Mouse (Mus musculus) lung, postnatal 0 days (tissue): ENCODE measurements at regions not wholly inside any gene's neighbourhood (a gene's known extent, or its start where the extent isn't known, plus 50 kb on each side); places are given as distances from the start of the nearest gene placed in this dataset.

ENCODE experiments used
- ATAC-seq: fragments of 200-750 bp; cut with Nextera tagmentation; 2 replicates; pipeline ENCODE4 v1.8.0; 2017; ENCODE audit warnings: moderate library complexity
- DNase-seq: peaks from one replicate; pipeline ENCODE4 v3.0.0-alpha.2; 2016; ENCODE audit warnings: low spot score
- H3K27ac ChIP-seq: fragments of 300-500 bp; sonication (generic); 2 replicates; pipeline ENCODE4 v1.5.1; 2014; ENCODE audit warnings: antibody characterized with exemption, mild to moderate bottlenecking, low read length, mixed read lengths
- H3K27me3 ChIP-seq: fragments of 300-500 bp; sonication (generic); replicated peaks from 2 replicates; pipeline ENCODE4 v1.6.1; 2014; ENCODE audit warnings: low read length, mixed read lengths; ENCODE audit not compliant: insufficient read depth
- H3K36me3 ChIP-seq: fragments of 300-500 bp; sonication (generic); 2 replicates; pipeline ENCODE4 v1.6.1; 2014; ENCODE audit warnings: low read length, mixed read lengths; ENCODE audit not compliant: insufficient read depth
- H3K4me1 ChIP-seq: fragments of 300-500 bp; sonication (generic); 2 replicates; pipeline ENCODE4 v1.6.1; 2014; ENCODE audit warnings: antibody characterized with exemption, low read depth, low read length, mixed read lengths; ENCODE audit not compliant: insufficient read depth
- H3K4me2 ChIP-seq: fragments of 300-500 bp; sonication (generic); replicated peaks from 2 replicates; pipeline ENCODE4 v1.6.1; 2014; ENCODE audit warnings: low read depth, mild to moderate bottlenecking, low read length, moderate library complexity, mixed read lengths
- H3K4me3 ChIP-seq: fragments of 300-500 bp; sonication (generic); 2 replicates; pipeline ENCODE4 v1.5.1; 2014; ENCODE audit warnings: low read depth, low read length
- H3K9ac ChIP-seq: fragments of 300-500 bp; sonication (generic); replicated peaks from 2 replicates; pipeline ENCODE4 v1.6.1; 2014; ENCODE audit warnings: low read depth, mild to moderate bottlenecking
- H3K9me3 ChIP-seq: fragments of 300-500 bp; sonication (generic); 2 replicates; pipeline ENCODE4 v1.6.1; 2016; ENCODE audit warnings: low read length, mixed read lengths
- CTCF ChIP-seq: IDR thresholded peaks from 2 replicates; pipeline ENCODE4 v1.5.1; 2016; ENCODE audit warnings: antibody characterized with exemption, mild to moderate bottlenecking
- EP300 ChIP-seq: IDR thresholded peaks from 2 replicates; pipeline ENCODE4 v1.6.1; 2016; ENCODE audit warnings: antibody characterized with exemption, mild to moderate bottlenecking, control low read depth
- WGBS: fragments of 180-500 bp; shearing (Covaris S2); extraction: QIAGEN DNeasy Blood & Tissue Kit; methylation state at CpG from one replicate; pipeline ENCODE4 v1.1.7; 2014; 5-methylcytosine and 5-hydroxymethylcytosine counted together

DNA sequence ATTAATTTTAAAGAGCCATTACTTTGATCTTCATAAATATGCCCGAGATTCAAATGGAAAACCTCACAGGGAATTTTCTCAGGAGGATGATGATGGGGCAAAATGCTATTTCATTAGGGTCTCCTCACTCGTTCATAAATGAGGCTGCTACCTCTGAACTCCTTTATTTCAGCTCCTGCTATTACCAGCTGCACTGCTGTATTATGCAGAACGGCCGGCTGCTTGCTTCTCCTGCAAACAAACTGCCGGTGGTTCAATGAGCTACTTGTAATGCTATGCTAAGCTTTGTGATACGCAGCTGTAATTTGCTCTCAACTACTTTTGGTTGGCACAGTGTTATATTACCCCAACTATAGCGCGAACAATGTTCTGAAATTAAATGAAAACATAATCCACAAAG lies 81.7 kb upstream of the Tmtc4 start:
- 70% methylated on average over 8 of the region's 8 CpGs for WGBS
- no peak overlapping the region for H3K9ac ChIP-seq
- DNase-seq (no peak), ATAC-seq (no peak)
- no peak overlapping the region for H3K4me3 ChIP-seq
- TF ChIP-seq CTCF (no peak), EP300 (no peak)
- no peak overlapping the region for H3K4me2 ChIP-seq
- H3K36me3 ChIP-seq, result no peaks in the 10 kb centered on the region
- no peaks in the 10 kb centered on the region for H3K9me3 ChIP-seq
- no peaks in the 10 kb centered on the region for H3K27me3 ChIP-seq
- no peak overlapping the region for H3K27ac ChIP-seq
- no peaks in the 10 kb centered on the region for H3K4me1 ChIP-seq

DNA sequence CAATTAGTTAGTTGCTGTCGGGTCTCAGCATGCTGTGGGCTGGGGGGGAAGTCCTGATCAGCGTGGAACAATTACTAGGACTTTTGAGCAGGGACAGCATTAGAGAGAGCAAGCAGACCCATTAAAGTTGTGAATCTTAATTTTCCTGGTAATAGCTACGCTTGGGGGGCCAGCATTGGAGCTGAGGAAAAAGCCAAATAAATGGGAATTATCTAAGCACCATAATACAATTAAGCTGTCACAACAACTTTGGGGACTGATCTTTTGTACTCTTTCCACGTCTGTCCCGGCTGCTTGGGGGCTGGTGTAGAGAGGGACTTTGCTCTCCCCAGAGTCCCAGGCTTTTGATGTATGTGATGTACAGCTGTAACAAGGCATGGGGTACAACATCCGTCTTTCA lies 81.3 kb upstream of the Tmtc4 start:
- no peak overlapping the region for H3K9ac ChIP-seq
- H3K4me3 ChIP-seq, result no peak overlapping the region
- H3K4me1 ChIP-seq, result no peaks in the 10 kb centered on the region
- H3K27ac ChIP-seq, result no peak overlapping the region
- DNase-seq, result no peak
- TF ChIP-seq CTCF (no peak), EP300 (no peak)
- no peaks in the 10 kb centered on the region for H3K9me3 ChIP-seq
- no peak overlapping the region for H3K4me2 ChIP-seq
- WGBS, result 65% methylated on average over 6 of the region's 6 CpGs
- no peaks in the 10 kb centered on the region for H3K27me3 ChIP-seq
- H3K36me3 ChIP-seq, result no peaks in the 10 kb centered on the region
- no peak for ATAC-seq

DNA sequence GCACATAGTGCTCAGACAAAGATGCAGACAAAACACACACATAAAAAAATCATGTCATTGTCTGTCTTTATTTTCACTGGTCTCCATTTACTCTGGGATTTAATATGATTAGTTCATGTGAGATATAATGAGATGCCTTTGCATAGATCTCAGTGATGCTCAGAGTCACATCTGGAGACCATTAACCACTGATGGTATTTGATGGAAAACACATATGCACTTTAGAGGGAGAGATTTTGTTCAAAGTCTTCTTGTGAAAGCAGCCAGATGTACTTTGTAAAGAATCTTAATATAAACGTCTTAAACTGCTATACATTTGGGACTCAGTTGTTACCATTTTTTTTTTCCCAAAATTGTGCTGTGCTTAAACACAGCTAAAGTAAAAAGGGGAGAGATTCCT lies 79.1 kb upstream of the Tmtc4 start:
- no peak for DNase-seq
- no peak overlapping the region for H3K4me3 ChIP-seq
- H3K9ac ChIP-seq, result no peak overlapping the region
- no peak overlapping the region for H3K4me2 ChIP-seq
- H3K36me3 ChIP-seq, result no peaks in the 10 kb centered on the region
- no peaks in the 10 kb centered on the region for H3K9me3 ChIP-seq
- no peak for TF ChIP-seq EP300
- TF ChIP-seq CTCF, result no peak
- 38% methylated on average over 1 of the region's 1 CpGs for WGBS
- ATAC-seq, result no peak
- no peaks in the 10 kb centered on the region for H3K4me1 ChIP-seq
- no peak overlapping the region for H3K27ac ChIP-seq
- H3K27me3 ChIP-seq, result no peaks in the 10 kb centered on the region

DNA sequence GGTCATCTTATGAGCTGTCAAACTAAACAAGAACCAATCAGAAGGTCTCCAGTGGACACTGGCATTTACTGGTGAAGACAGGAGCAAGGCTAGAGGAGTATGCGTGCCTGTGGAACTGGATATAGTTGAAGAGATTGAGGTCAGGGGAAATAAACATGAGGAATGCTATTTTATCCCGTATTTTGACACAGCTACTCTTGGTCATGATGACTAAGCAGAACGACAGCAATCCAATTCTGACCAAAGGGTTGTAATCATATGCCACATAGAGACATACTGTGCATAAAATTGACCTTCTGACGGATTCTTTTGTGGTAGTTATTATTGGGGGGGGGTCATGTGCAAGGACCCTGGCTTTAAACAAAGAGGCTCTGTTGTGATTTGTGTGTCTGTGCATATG lies 73.1 kb upstream of the Tmtc4 start:
- no peaks in the 10 kb centered on the region for H3K27me3 ChIP-seq
- 67% methylated on average over 4 of the region's 4 CpGs for WGBS
- H3K9me3 ChIP-seq, result no peaks in the 10 kb centered on the region
- H3K36me3 ChIP-seq, result no peaks in the 10 kb centered on the region
- no peaks in the 10 kb centered on the region for H3K4me1 ChIP-seq
- H3K4me3 ChIP-seq, result no peak overlapping the region
- no peak for ATAC-seq
- no peak overlapping the region for H3K27ac ChIP-seq
- no peak for DNase-seq
- TF ChIP-seq CTCF, result no peak
- no peak for TF ChIP-seq EP300
- H3K9ac ChIP-seq, result no peak overlapping the region
- H3K4me2 ChIP-seq, result no peak overlapping the region

DNA sequence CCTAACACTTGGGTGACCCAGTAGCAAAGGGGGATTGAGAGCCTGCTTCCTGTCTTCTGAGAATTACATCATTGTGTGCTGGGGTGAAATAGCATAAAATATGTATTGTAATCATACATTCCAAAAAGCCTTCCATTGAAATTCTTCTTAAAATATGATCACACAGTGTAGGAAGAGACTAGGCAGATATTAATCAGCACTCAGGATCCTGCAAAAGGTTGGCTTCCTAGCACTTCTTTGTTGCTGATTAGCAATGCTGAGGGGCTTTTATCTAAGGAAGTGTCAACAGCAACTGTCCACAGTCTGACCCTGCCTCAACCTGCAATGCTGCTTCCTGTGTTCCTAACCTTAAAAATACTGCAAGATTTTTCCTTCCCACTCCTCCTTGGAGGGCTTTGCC lies 64.6 kb upstream of the Tmtc4 start:
- H3K4me3 ChIP-seq, result no peak overlapping the region
- TF ChIP-seq CTCF (no peak), EP300 (no peak)
- H3K9me3 ChIP-seq, result no peaks in the 10 kb centered on the region
- H3K9ac ChIP-seq, result no peak overlapping the region
- no peaks in the 10 kb centered on the region for H3K36me3 ChIP-seq
- no peak for ATAC-seq
- no peaks in the 10 kb centered on the region for H3K27me3 ChIP-seq
- no peak overlapping the region for H3K4me2 ChIP-seq
- no peak for DNase-seq
- no peak overlapping the region for H3K27ac ChIP-seq
- H3K4me1 ChIP-seq, result no peaks in the 10 kb centered on the region

DNA sequence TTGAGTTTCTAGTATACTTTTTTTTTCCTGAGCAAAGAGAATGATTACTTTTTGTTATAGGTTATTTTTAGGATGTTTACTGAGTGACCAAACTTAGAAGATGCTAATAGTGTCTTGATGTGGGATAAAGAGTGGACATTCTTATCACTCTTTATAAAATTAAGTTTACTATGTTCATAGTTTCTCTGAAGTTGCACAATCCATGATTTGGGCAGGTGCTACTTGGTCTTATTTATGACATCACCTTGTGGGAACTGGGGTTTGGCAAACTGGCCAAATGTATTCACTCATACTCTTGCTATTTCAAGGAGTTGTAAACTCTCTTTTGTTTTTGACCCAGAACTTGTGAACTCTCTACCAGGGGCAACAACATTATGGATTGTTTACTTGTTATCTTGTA lies 56.2 kb upstream of the Tmtc4 start:
- Histone ChIP-seq H3K27ac (no peak overlapping the region), H3K27me3 (no peaks in the 10 kb centered on the region), H3K9ac (no peak overlapping the region), H3K9me3 (no peaks in the 10 kb centered on the region), H3K4me3 (no peak overlapping the region), H3K4me1 (no peaks in the 10 kb centered on the region), H3K4me2 (no peak overlapping the region), H3K36me3 (no peaks in the 10 kb centered on the region)
- DNase-seq (no peak), ATAC-seq (no peak)
- TF ChIP-seq CTCF (no peak), EP300 (no peak)

DNA sequence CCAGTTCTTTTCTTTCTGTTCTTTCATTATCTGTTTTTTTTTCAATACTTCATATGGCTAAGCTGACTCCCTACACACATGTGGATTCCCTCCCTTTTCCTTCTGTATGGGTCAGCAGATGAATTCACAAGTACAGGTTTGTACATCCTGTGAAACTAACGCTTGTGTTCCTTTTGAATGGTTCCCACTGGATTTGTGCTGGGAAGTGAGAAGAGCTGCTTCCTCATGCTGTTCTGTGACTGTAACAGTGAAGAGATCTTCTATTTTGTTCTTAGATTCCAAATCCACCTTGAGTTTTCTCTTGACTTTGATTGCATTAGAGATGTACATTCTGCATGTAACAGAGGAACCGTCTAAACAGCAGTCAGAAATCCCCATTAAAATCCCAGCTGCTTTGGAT lies 53.6 kb upstream of the Tmtc4 start:
- DNase-seq (no peak), ATAC-seq (no peak)
- TF ChIP-seq CTCF (no peak), EP300 (no peak)
- H3K9me3 ChIP-seq, result no peaks in the 10 kb centered on the region
- no peaks in the 10 kb centered on the region for H3K4me1 ChIP-seq
- H3K36me3 ChIP-seq, result no peaks in the 10 kb centered on the region
- H3K4me2 ChIP-seq, result no peak overlapping the region
- H3K27me3 ChIP-seq, result no peaks in the 10 kb centered on the region
- H3K4me3 ChIP-seq, result no peak overlapping the region
- no peak overlapping the region for H3K27ac ChIP-seq
- H3K9ac ChIP-seq, result no peak overlapping the region
- WGBS, result 76% methylated on average over 2 of the region's 2 CpGs
